Mouse (Mus musculus) hindbrain, embryonic 14.5 days (tissue): ENCODE results near the gene Elovl6. TPM values are rescaled to one million over a fixed set of nuclear protein-coding genes. Genes with fewer than 3 reads are reported as not detected.
A peak's percentile ranks its signal among the peaks of the same experiment; 100 is the strongest.

ENCODE experiments used
- ATAC-seq: fragments of 200-750 bp; cut with Nextera tagmentation; 2 replicates; pipeline ENCODE4 v1.8.0; 2017; ENCODE audit warnings: moderate number of reproducible peaks, mild to moderate bottlenecking, moderate TSS enrichment, moderate library complexity; ENCODE audit not compliant: low FRiP score
- DNase-seq: peaks from one replicate; pipeline ENCODE4 v3.0.0-alpha.2; 2015; ENCODE audit warnings: low spot score
- H3K27ac ChIP-seq: fragments of 300-500 bp; sonication (generic); 2 replicates; pipeline ENCODE4 v1.5.1; 2014; ENCODE audit warnings: mild to moderate bottlenecking, moderate library complexity
- H3K27me3 ChIP-seq: fragments of 300-500 bp; sonication (generic); 2 replicates; pipeline ENCODE4 v1.6.1; 2014; ENCODE audit warnings: mild to moderate bottlenecking, low read length, mixed read lengths; ENCODE audit not compliant: control insufficient read depth, insufficient read depth
- H3K36me3 ChIP-seq: fragments of 300-500 bp; sonication (generic); replicated peaks from 2 replicates; pipeline ENCODE4 v1.6.1; 2014; ENCODE audit not compliant: control insufficient read depth, insufficient read depth
- H3K4me1 ChIP-seq: fragments of 300-500 bp; sonication (generic); replicated peaks from 2 replicates; pipeline ENCODE4 v1.6.1; 2014; ENCODE audit warnings: antibody characterized with exemption, low read length, mixed read lengths; ENCODE audit not compliant: control insufficient read depth, insufficient read depth
- H3K4me2 ChIP-seq: fragments of 300-500 bp; sonication (generic); replicated peaks from 2 replicates; pipeline ENCODE4 v1.6.1; 2014; ENCODE audit warnings: mild to moderate bottlenecking, moderate library complexity
- H3K4me3 ChIP-seq: fragments of 300-500 bp; sonication (generic); replicated peaks from 2 replicates; pipeline ENCODE4 v1.5.1; 2014; ENCODE audit warnings: mild to moderate bottlenecking, low read length
- H3K9ac ChIP-seq: fragments of 300-500 bp; sonication (generic); 2 replicates; pipeline ENCODE4 v1.6.1; 2014
- H3K9me3 ChIP-seq: fragments of 300-500 bp; sonication (generic); 2 replicates; pipeline ENCODE4 v1.6.1; 2016; ENCODE audit warnings: low read length; ENCODE audit not compliant: control insufficient read depth
- WGBS: fragments of 180-500 bp; shearing (Covaris S2); extraction: QIAGEN DNeasy Blood & Tissue Kit; methylation state at CpG from one replicate; pipeline ENCODE4 v1.1.7; 2014; 5-methylcytosine and 5-hydroxymethylcytosine counted together
- polyA plus RNA-seq: library from polyadenylated mRNA; unstranded; fragments of >200 nt; fragmentation: Nextera tagmentation; extraction: Ambion mirVana; gene quantifications from 2 replicates; pipeline ENCODE4 v1.2.1, GENCODE M21; 2014

Elovl6 gene
- polyA plus RNA-seq, 1 experiment from 2014 or later = 27.5 TPM

DNA sequence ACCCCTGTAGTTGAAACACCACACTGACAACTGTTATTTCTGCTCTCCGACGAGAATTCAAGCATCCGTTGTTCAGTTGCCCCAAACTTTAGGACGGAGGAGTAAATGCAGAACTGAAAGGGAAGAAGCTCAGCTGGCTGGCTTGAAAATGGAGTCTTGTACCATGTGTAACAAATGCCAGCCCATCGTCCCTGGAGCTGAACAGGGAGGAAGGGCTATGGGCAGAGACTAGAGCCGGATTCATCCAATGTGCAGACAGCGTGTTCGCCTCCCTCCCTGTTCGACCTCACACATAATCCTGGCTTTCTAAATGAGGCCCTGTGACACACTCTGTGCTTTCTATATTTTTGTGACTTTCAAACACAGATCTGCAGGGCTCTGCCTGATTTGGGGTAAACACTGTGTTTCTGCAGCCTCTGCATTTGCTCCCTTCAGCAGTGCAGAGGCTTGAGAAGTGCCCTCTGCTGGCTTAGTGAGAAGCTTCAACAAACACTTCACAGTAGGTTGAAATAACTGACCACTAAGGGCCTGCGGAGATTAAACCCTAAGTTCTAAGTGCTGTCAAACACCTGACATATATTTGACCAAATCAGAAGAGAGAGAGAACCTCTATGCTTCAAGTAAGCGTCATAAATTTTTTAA, 102.2 kb downstream of the Elovl6 start:
- no peak overlapping the region for H3K4me2 ChIP-seq
- H3K27ac ChIP-seq = no peak overlapping the region
- peak; percentile 59; the same call in 1 of the 2 replicates for ATAC-seq
- H3K36me3 ChIP-seq = peaks cover 16% of the 10 kb centered on the region
- H3K9ac ChIP-seq = no peak overlapping the region
- WGBS = 86% methylated on average over 11 of the region's 11 CpGs
- H3K9me3 ChIP-seq = no peaks in the 10 kb centered on the region
- H3K4me3 ChIP-seq = no peak overlapping the region
- peak; percentile 40 for DNase-seq
- H3K4me1 ChIP-seq = no peaks in the 10 kb centered on the region
- no peaks in the 10 kb centered on the region for H3K27me3 ChIP-seq

DNA sequence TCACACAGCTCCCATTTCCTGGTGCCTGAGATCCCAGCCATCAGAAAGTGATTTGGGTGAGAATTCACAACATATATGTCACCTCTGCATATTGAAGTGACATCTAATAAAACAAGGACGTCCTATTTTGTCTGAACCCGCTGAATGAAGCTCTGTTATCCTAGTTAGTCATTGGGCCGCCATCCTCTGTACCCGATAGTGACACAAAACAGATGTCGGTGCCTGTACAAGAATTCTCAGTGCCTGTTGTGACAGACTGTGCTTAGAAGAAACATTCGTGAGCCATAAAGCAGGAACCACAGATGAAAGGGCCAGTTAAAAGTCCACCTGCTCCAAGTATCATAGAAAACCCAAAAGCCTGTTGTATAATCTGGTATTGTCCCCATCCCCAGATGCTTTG, 105.3 kb downstream of the Elovl6 start:
- no peak for DNase-seq
- no peak overlapping the region for H3K4me3 ChIP-seq
- no peak overlapping the region for H3K9ac ChIP-seq
- no peak overlapping the region for H3K27ac ChIP-seq
- no peaks in the 10 kb centered on the region for H3K27me3 ChIP-seq
- 94% methylated on average over 6 of the region's 6 CpGs for WGBS
- no peaks in the 10 kb centered on the region for H3K9me3 ChIP-seq
- H3K36me3 ChIP-seq = peaks cover 14% of the 10 kb centered on the region
- no peak overlapping the region for H3K4me2 ChIP-seq
- ATAC-seq = no peak
- H3K4me1 ChIP-seq = no peaks in the 10 kb centered on the region; the same call in 1 of the 2 replicates

DNA sequence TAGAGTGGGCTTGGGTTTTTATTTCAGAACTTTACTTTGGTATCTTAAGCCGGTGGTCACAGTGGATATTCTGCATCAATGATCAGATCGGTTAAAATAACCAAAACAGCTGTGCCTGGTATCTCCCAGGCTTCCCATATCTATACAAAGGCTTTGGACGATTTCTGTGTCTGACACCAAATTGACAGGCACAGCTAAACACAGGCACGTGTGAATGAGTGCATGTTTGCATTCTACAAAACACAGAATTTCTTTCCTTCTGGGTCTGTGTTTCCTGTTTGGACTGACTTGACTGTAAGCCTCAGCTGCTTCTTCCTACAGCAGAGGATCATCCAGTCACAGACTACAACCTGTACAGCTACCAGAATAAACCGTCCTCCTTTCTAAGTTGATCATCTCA, 107.5 kb downstream of the Elovl6 start:
- no peak overlapping the region for H3K4me2 ChIP-seq
- 68% methylated on average over 5 of the region's 5 CpGs for WGBS
- no peaks in the 10 kb centered on the region for H3K9me3 ChIP-seq
- H3K36me3 ChIP-seq = no peaks in the 10 kb centered on the region
- H3K27ac ChIP-seq = 0 out of 2 replicates have a peak overlapping the region, but pooled peaks have one; percentile 16
- ATAC-seq (no peak), DNase-seq (no peak)
- no peaks in the 10 kb centered on the region; the same call in 1 of the 2 replicates for H3K4me1 ChIP-seq
- no peak overlapping the region for H3K9ac ChIP-seq
- no peaks in the 10 kb centered on the region for H3K27me3 ChIP-seq
- no peak overlapping the region for H3K4me3 ChIP-seq

DNA sequence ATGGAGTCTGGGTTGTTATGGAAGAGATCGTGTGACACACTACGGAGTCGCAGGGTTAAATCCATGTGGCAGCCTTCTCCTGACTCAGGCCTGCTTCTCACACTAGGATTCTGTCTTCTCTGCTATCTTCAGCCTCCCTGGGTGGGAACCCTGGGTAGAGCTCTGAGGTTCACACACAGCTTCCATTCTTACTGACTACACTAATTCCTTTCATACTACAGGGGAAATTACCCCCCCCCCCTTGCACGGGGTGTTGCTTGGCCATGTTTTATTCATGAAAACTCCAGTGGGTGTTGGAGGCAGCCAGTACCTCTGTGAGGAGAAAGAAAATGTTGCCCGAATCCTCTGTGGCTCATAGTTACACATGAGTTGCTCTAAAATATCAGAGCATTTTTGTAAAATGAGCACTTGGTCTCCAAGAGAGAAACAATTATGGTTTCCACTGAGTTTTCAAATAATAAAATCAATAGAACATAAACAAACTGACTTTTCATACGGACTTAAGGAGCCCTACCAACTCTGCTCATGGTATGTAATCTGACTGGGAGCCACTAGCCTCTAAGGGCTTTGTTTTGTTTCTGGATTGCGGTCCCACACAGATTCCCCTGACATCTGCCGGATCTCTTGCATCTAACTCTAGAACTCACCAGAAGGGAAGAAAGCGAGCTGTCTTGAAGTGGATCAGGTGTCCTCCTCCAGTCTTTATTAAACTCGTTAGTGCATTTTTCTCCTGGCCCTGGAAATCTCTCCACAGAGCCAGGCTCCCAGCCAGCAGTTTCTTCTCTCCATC, 108.3 kb downstream of the Elovl6 start:
- Histone ChIP-seq H3K27ac (peak overlapping the region; percentile 53; the same call in 1 of the 2 replicates), H3K9me3 (no peaks in the 10 kb centered on the region), H3K36me3 (no peaks in the 10 kb centered on the region), H3K4me3 (no peak overlapping the region), H3K9ac (no peak overlapping the region), H3K4me1 (no peaks in the 10 kb centered on the region; the same call in 1 of the 2 replicates), H3K27me3 (no peaks in the 10 kb centered on the region), H3K4me2 (no peak overlapping the region)
- ATAC-seq (peak; percentile 85), DNase-seq (peak; percentile 25)
- 42% methylated on average over 10 of the region's 10 CpGs for WGBS

DNA sequence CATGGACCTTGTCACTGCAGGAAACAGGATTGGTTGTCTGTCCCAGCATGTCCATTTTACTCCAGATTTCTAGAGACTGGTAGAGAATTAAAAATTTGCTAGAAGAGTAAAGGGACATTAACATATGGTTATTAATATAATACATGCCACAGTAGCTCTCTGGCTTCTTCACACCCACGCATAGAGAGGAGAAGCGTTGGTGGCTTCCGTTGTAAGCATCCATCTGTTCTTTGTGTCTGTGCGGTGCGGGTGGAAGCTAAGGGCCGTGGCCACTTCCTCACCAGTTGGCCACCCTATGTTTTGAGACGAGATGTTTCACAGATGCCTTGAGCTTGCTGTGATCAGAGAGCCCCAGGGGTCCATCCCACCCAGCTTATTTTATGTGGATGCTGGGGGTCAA, 109.5 kb downstream of the Elovl6 start:
- Histone ChIP-seq H3K9me3 (no peaks in the 10 kb centered on the region), H3K27me3 (no peaks in the 10 kb centered on the region), H3K4me3 (no peak overlapping the region), H3K36me3 (no peaks in the 10 kb centered on the region), H3K4me2 (no peak overlapping the region), H3K27ac (no peak overlapping the region), H3K9ac (no peak overlapping the region), H3K4me1 (no peaks in the 10 kb centered on the region; the same call in 1 of the 2 replicates)
- WGBS = 90% methylated on average over 7 of the region's 7 CpGs
- DNase-seq = no peak
- ATAC-seq = no peak

DNA sequence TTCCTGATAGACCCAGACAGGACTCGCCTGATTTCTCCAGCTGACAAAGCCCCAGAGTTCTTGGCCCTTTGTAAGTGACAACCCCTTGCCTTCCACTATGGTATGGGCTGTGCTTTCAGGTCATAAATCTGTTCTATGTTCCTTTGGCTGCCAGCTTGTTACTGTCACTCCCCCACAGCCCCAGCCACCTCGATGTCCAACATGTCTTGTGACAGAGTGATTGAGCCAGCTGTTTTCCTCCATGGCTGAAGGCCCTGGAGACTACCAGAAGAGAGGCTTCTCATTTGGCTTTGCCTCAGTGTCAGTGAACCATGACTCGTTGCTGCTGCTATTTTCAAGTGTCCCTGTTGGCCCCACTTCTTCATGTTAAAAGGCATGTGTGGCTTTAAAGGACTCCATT, 113.3 kb downstream of the Elovl6 start:
- H3K27me3 ChIP-seq = no peaks in the 10 kb centered on the region
- WGBS = 42% methylated on average over 3 of the region's 3 CpGs

DNA sequence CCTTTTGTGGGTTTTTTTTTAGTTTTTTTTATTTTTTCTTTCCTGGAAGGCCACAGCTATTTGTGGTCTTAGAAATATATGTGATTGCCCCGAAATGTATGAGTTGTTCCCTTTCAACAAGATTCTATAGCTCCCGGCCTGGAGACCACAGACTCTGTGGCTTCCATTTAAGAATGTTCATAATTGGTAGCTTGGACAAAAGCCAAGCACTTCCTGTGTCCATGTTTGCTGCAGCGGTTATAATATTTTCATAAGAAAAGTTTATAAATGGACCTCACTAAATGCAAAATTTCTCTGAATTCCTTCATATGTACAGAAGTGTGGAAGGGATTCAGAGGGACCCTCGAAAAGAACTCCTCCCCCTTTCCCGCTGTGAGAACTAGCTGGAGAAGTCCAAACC, 114.6 kb downstream of the Elovl6 start:
- Histone ChIP-seq H3K4me3 (no peak overlapping the region), H3K9ac (no peak overlapping the region), H3K36me3 (no peaks in the 10 kb centered on the region), H3K9me3 (no peaks in the 10 kb centered on the region), H3K27me3 (no peaks in the 10 kb centered on the region), H3K4me1 (no peaks in the 10 kb centered on the region; the same call in 1 of the 2 replicates), H3K4me2 (no peak overlapping the region), H3K27ac (no peak overlapping the region)
- ATAC-seq (no peak), DNase-seq (peak; percentile 28)
- 74% methylated on average over 5 of the region's 5 CpGs for WGBS

More for the DNA sequence above, 113.3 kb downstream of the Elovl6 start:
- Histone ChIP-seq H3K4me2 (no peak overlapping the region), H3K36me3 (no peaks in the 10 kb centered on the region), H3K27ac (no peak overlapping the region), H3K4me1 (no peaks in the 10 kb centered on the region; the same call in 1 of the 2 replicates), H3K4me3 (no peak overlapping the region), H3K9ac (no peak overlapping the region), H3K9me3 (no peaks in the 10 kb centered on the region)
- no peak for ATAC-seq
- DNase-seq = no peak

DNA sequence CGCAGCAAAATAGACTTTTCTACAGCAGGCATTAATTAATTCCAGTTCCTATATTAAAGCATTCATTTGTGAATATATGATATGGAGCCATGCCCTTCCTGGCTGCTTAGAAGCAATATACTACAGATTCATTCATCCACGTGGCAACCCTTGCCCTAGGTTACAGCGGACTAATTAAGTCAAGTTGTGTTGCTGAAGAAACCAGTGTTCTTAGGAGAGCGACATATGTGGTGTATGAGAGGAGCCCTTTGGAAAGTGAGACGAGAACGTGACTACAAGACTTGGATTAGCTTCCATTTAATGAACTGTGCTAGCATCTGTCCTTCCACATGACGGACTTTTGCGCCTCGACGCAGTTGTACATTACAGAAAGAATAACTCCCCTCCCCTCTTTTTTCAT, 115.2 kb downstream of the Elovl6 start:
- Histone ChIP-seq H3K27me3 (no peaks in the 10 kb centered on the region), H3K9me3 (no peaks in the 10 kb centered on the region), H3K9ac (no peak overlapping the region), H3K4me2 (no peak overlapping the region), H3K4me3 (no peak overlapping the region), H3K4me1 (no peaks in the 10 kb centered on the region; the same call in 1 of the 2 replicates), H3K36me3 (no peaks in the 10 kb centered on the region), H3K27ac (no peak overlapping the region)
- DNase-seq = no peak
- ATAC-seq = peak; percentile 56
- 74% methylated on average over 10 of the region's 10 CpGs for WGBS

DNA sequence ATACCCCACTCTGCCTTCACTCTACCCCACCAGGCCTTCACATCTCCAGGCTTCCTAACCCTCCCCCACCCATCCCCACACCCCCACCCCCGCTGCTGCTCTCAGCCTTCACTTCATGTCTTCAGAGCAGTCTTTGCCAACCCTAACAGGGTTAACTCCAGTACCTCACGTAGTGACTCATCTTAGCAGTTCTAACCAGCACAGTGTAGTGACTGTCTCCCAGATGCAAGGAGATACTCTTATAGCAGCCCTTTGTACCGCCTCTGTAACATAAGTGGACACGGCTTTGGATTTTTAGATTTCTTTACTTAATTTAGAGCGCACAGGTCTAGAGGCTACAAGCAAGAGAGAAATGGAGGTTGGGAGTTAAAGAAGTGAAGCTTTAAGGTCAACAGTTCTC, 116.4 kb downstream of the Elovl6 start:
- Histone ChIP-seq H3K4me3 (no peak overlapping the region), H3K9me3 (no peaks in the 10 kb centered on the region), H3K9ac (no peak overlapping the region), H3K27ac (no peak overlapping the region), H3K4me2 (no peak overlapping the region), H3K36me3 (no peaks in the 10 kb centered on the region), H3K4me1 (no peaks in the 10 kb centered on the region; the same call in 1 of the 2 replicates), H3K27me3 (no peaks in the 10 kb centered on the region)
- DNase-seq = no peak
- WGBS = 80% methylated on average over 5 of the region's 5 CpGs
- 0 out of 2 replicates have a peak, but pooled peaks have one; percentile 16 for ATAC-seq
